Mouse (Mus musculus) liver, embryonic 14.5 days (tissue): Measurements from ENCODE around the gene Wnt5a.

ENCODE experiments used
- CTCF ChIP-seq: IDR thresholded peaks from 2 replicates; pipeline ENCODE4 v1.5.1; 2016; ENCODE audit warnings: antibody characterized with exemption, low read depth, control low read depth
- EP300 ChIP-seq: IDR thresholded peaks from 2 replicates; pipeline ENCODE4 v1.6.1; 2016; ENCODE audit warnings: antibody characterized with exemption, low read depth

DNA sequence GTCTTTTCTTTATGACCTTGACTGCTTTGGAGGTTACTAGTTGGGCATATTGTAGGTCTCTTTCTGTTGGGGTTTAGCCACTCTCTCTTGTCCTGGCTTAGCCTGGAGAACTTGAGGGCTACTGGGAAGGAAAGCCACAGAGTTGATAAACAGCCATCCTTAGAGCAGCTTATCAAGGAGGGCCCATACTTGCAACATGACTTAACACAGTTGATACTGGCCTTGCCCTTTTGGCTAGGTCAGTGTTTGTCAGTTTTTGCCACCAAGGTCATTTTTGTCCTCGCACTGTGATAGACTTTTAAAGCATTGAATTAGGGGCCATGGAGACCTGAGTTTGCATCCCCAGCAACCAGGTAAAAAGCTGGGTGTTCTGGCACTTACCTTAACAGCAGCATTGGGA lies 23.7 kb upstream of the Wnt5a start:
- TF ChIP-seq CTCF (no peak), EP300 (no peak)
